Mouse (Mus musculus): ENCODE results near the gene Fndc4. TPM values are rescaled to one million over a fixed set of nuclear protein-coding genes. Genes with fewer than 3 reads are reported as not detected.

The Fndc4 gene
- 2.0 and 2.5 TPM in 2 replicates for polyA plus RNA-seq (2015; fragmentation: Nextera tagmentation; extraction: Ambion mirVana)

DNA sequence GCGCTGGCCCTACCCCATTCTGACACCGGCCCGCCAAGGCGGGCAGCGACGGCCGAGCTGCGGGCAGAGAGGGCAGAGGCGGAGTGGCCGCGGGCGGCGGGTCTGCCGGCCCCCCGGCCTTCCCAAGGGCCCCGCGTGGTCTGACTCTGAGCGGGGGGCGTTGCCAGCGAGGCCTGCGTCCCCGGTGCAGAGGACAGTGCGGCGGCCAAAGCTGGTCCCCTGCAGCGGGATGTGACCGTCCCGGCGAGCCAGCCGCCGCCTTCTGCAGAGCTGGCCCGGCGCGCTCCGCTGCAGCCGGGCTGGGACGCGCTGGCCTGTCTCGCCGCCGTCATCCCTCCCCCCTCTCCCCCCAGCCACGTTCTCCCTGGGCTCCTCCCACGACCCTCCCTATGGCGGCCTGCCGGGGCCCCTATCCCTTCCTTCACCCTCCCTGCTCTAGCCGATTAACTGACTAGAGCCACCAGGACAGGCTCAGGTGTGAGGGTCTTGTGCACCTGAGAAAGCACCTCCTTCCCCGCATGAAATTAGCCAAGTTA lies at the start of gene Fndc4:
Gene Fndc4, minus strand, starts transcription at position 475 of the 536 bp plus-strand sequence.
- no peak for DNase-seq (ENCODE audit: low spot score)

DNA sequence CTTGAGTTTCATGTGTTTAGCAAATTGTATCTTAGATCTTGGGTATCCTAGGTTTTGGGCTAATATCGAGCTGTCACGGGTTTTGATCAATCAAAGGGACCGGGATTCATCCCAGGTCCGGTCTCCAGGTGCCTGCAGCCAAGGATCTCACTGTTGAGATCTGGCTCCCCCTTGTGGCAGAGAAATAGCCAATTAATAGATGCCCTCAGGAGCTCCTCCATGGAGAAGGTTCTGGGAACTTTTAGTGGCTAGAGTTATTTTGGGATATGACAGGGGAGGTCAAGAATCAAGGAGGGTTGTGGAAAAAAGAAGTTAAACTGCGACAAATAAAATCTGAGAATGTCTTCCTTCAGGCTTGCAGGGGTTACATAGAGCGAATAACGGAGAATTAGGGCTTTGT lies 32.4 kb upstream of the Fndc4 start:
- peak; percentile 53 for DNase-seq (ENCODE audit: low spot score)

DNA sequence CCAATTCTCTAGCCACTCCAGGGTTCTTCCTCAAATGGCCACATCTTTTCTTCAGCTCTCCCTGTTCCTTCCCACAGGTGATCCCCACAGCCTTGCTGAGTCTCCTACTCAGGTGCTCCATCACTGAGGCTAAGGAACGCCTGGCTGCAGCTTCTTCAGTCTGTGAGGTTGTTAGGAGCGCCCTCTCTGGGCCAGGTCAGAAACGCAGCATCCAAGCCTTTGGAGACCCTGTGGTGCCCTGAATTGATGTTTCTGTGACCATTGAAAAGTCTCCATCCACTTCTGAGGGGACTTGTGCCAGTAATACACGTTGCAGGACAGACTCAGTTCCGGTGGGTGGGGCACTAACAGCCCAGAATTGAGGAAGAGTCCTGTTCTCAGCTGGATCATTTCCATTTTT lies 31.0 kb upstream of the Fndc4 start:
- peak; percentile 36 for DNase-seq (ENCODE audit: low spot score)

DNA sequence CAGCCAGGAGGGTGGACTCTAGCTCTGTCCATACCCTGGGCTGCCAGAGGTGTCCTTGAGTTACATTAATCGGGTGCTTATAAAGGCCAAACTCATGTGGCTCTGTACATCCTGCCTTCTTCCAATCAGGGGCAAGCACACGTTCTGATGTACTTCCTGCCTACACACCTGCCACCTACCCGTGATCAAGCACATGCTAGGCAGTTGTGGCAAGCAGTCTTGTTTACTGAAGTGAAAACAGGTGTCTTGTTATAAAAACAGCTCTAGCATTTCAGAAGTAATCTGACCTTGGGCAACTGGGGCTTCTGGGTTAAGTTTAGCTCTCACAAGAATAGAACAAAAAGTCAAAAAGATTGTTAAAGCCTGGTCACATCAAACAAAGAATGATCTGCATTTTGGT lies 28.2 kb upstream of the Fndc4 start:
- no peak for DNase-seq (ENCODE audit: low spot score)

DNA sequence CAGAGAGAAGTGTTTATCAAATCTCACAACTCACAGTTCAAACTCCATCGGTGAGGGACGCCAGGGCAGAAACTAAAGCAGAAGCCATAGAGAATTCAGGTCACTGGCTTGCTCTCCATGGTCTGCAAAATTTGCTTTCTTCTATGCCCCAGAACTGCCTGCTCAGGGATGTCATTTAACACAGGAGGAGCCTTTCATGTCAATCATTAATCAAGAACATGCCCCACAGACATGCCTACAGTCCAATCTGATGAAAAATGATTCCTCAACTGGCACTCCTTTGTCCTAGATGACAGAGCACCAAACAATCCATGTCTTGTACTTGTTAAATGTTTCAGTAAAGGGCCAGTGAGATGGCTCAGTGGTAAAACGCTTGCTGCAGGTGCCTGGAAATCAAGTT lies 26.9 kb upstream of the Fndc4 start:
- no peak for DNase-seq (ENCODE audit: low spot score)

DNA sequence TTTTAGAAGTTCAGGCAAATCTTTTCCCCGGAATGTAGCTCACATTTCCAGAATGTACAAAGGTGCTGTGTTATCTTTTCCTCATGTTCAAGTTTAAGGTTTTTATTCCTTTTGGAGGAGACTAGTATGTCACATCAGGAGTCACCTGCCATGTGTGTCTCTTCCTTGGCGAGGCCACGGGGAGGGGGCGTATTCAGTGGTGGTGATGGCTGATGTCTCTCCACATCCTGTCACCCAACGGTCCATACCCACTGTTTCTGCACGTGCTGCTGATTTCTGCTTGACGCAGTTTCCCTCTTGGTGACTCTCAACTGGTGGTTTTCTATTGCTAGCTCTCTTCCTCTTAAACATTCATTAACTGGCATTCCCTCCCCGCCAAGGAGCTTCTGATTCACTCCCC lies 16.9 kb upstream of the Fndc4 start:
- DNase-seq (ENCODE audit: low spot score) = peak; percentile 36

DNA sequence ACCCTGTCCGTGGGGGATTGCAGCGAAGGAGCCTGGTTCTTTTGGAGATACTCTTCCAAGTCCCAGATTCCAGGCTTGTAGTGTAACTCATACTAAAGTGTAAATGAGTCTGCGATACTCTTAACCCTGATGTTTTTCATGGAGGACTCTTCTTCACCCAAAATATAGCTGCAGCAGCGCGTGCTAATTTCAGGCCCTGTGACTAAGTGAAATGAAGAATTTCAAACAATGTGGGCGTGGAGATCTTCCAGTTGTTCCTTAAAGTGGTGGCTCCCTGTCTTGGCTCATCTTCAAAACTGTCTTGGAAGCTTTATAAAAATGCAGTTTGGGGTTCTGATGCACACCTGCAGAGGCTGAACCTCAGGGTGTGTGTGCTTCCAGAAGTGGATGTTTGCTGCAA lies 7.2 kb upstream of the Fndc4 start:
- DNase-seq (ENCODE audit: low spot score) = no peak

DNA sequence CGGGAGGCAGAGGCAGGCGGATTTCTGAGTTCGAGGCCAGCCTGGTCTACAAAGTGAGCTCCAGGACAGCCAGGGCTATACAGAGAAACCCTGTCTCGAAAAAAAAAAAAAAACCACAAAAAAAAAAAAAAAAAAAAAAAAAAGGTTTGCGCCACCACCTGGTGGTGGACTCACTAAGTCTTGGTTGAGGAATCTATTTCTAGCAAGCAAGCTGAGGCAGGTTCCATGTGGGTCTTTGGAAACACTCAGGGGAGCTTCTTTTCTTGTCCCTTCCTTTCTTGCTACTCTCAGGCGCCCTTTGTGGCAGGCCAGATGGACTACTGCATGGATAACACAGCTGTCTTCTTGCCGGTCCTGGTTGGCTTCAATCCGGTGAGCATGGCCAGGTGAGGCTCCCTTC lies 6.0 kb upstream of the Fndc4 start:
- DNase-seq (ENCODE audit: low spot score) = no peak

DNA sequence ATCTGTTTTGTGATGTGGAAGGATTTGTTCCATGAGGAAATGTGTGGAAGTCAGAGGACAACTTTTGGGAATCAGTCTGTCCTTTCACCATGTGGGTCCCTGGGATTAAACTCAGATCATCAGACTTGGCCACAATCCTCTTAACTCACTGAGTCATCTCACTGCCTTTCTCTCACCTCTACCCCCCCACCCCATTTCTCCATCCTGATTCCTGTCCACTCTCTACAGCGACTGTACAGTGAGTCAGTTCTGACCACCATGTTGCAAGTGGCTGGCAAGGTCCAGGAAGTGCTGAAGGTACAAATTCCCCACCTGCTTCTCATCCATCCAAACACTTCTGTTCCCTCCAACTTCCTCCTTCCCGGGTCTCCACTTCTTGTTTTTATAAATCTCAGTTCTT lies 2.6 kb upstream of the Fndc4 start:
- DNase-seq (ENCODE audit: low spot score) = no peak

DNA sequence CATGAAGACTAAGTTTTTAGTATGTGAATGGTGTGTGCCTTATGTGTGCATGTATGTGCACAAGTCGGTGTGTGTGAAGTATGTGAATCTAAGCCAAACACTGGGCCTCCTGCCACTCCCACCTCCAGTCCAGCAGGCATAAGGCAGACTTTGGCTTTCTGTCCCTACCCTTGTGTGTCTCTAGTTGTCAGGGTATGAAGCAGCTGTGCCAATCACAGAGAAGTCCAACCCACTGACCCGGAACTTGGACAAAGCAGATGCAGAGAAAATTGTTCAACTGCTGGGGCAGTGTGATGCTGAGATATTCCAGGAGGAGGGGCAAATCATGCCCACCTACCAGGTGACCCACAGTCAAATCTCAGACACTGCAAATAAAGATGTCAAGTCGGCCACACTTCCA lies 2.1 kb upstream of the Fndc4 start:
- DNase-seq (ENCODE audit: low spot score) = no peak

DNA sequence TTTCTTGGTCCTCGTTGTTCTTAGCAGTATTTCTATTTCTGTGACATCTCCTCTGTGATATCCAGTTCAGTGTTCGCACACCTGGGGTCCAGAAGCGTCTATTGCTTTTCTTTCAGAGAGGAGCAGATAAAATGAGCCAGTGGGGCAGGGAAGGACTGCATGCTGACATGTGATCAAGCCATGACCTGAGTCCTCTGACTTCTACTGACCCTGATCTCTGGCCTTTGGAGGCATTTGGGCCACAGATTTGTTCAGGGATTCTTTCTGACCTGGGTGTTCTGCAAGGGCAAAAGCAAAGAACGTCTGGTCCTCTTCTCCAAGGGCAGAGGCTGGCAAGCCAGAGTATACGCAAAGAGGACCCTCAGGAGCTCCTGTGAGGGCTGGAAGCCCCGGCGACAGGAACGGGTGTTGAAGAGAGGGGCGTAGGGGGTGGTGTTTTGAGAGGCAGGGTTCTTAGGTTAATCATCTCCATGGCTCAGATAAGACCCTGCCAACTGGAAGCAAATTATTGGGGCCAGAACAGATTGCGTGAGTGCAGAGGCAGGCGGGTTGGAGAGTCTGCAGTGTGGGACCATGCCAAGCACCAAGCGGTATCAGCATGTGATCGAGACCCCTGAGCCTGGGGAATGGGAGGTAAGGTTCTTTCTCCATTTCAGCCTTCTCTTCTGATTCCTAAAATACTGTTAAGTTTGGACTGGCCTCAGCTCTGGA lies 1.3 kb upstream of the Fndc4 start, which contains the start of gene Gckr:
Gene Gckr, plus strand, starts transcription at position 397 of the 711 bp plus-strand sequence.
- no peak for DNase-seq (ENCODE audit: low spot score)

DNA sequence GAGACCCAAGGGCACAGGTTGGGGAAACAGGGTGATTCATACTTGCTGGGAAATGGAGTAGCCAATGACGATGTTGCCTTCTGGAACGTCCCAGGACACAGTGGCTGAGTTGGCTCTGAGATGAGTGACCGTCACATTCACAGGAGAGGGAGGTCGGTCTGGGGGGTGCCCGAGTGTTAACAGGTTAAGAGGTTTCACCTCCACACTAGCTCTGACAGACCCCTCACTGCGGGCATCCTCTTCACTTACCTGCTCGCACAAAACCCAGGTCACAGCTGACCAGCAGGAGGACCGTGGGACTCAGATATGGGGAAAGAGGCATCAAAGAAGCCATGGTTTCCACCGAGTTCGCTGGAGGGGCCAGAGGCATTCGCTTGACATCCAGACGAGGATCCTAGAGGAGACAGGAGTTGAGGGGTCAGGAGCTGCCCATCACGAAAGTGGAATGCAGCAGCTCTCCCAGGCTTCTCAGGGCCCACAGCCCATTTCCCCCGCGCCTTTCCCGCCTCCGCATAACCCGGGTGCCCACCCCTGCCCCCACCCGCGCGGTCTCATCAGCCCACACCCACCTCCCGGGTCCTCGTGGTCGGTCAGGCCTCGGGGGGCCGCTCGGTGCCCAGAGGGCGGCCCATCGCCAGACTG lies 795 bp downstream of the Fndc4 start:
- DNase-seq (ENCODE audit: low spot score) = no peak

DNA sequence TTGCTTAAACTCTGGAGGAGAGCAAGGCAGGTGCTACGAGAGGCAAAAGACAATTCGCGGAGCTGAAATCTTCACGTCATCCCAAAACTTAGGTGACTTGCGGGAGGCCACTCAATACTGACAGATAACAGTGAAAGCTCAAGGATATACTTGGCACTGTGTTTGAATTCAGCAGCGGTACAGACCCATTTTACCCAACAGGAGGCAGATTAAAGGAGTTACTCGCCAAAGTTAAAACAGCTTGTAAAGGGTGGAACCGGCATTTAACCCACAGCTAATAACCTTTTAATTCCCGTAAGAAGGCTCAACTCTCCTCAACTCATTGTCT lies 4.6 kb downstream of the Fndc4 start:
- DNase-seq (ENCODE audit: low spot score) = no peak

DNA sequence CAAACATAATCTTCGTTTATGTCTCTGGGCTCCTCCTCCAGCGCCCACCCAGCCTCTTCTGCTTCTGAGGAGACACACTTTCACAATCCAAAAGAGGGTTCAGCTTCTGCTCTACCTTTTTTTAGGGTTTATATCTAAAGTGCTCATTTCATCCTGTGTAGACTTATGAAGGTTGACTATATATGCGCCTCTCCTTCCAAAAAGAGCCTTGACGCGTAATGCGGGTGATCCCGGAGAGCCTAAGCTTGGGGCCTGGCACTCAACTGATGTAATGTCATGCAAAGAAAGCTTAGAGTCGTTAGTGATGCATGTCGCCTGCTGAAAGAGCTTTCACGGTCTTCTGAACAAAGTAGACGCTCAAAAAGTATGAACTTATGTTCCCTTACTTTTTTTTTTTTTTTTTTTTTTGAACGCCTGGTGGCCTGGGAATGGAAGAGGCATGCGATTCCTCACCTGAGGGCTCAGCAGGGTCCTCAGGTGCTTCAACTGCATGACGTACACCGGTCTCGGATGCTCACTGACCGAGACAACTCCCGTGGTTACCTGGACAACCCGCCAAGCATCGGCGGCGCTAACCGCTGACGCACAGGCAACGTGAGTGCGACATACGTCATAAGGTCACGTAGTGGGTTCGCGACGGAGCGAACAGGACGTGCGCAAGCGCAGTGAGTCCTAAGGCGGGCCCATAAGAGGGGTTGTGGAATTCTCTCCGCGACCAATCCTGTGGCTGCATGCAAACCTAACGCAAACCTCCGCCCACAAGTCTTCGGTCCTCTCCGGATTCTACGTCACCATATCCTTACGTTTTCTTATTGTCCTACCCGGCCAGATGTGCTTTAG lies 5.1 kb downstream of the Fndc4 start, which contains the start of gene Ift172:
Gene Ift172, minus strand, starts transcription at position 596 of the 840 bp plus-strand sequence.
- peak; percentile 98 for DNase-seq (ENCODE audit: low spot score)

DNA sequence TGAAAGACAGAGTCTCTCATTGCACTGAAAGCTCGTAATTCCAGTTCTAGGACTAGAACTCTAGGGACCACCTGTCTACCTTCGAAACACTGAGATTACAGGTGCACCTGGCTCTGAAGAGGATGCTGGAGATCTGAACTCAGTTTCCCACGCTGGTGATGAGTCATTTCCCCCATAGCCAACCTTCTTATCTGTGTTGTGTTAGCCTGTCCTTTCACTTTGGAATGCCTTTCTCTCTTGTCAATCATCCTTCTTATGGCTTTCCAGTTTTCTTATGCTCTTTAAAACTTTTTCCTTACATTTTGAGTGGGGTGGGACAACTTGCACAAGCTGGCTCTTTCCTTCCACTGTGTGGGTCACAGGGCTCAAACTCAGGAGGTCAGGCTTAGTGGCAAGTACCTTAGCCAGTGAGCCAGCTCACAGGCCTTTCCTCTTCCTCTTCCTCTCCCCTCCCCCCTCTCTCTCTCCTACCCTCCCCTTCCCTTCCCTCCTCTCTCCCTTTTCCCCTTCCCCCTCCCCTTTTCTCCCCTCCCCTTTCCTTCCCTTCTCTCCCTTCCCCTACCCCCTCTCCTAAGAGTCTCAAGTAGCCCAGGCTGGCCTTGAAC lies 6.2 kb downstream of the Fndc4 start:
- DNase-seq (ENCODE audit: low spot score) = no peak

DNA sequence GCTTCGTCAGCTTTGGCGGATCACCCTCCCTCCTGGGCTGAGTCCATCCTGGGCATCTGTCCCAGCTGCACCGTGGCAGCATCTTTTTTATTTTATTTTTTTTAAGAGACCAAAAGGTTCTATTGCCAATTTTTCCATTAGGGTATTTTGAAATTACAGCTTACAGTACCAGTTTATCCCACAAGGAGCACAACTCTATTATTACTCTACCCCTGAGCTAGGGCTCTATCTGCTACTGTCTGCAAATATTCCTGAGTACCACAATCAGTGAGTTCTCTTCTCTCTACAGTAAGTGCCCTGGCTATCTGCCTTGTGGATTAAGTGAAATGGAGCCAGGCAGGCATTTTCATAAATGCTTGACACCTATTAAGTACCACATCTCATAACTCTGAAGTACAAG lies 7.2 kb downstream of the Fndc4 start:
- DNase-seq (ENCODE audit: low spot score) = no peak

DNA sequence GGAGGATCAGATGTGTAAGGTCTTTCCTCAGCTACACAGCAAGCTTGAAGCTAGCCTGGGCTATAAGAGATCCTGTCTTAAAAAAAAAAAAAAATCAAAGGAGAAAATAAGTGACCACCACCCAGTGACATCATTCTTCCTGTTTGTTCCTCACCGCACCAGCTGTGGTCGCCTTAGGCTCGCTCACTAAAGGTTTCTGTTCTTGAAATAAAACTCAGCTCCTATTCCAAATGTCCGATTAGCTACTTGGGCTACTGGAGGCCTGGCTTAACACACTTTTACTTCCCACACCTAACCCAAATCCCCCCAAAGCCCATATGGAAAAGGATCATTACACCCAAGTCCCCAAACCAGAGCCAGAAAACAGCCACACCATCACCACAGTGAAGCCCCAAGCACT lies 7.7 kb downstream of the Fndc4 start:
- no peak for DNase-seq (ENCODE audit: low spot score)

DNA sequence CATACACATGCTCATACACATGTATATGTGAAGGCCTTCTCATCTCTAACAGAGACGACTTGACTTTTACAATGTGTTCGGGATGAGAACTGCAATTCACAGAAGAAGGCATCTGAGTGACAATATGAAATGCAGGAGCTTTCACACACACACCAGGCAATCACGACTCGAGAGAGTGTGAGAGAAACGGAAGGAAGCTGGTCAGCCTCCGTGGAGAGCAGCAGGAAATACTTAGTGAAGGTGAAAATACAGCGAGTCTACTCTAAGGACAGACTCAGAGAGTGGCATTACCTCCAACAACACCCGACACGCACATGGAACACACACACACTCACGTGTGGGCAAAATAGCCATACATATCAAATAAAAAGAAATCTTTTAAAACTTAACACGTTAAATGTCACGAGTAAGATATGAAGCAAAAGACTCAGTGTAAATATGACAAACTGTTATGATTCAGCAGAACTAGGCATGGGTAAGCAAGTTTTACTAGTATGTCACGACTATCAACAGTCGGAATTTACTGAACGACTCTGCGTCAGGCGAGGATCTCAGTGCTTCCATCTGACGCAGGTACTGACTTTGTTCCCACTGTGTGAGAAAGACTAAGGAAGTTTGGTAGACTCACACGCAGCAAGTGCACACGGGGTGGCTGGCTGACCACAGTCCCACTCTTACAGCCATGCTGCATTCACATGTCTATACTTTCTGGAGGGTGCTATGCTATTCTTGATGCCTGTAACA lies 16.5 kb downstream of the Fndc4 start:
- no peak for DNase-seq (ENCODE audit: low spot score)

DNA sequence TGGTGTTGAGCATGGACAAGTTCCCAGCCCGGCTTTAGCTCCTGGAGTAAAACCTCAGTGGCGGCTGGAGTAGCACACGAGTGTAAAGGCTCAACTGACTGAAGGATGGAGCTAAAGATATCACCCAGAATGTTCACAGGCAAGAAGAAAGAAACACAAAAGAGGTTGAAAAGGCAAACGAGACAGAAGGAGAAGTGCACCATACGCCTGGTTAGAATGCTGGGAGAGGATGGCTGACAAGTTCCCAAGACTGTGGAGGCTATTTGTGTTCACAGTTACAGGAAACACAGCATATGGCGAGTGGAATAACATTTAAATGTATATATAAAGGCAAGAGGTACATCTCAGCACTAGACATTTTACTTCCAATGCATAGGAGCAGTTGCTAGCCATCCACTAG lies 22.9 kb downstream of the Fndc4 start:
- no peak for DNase-seq (ENCODE audit: low spot score)

DNA sequence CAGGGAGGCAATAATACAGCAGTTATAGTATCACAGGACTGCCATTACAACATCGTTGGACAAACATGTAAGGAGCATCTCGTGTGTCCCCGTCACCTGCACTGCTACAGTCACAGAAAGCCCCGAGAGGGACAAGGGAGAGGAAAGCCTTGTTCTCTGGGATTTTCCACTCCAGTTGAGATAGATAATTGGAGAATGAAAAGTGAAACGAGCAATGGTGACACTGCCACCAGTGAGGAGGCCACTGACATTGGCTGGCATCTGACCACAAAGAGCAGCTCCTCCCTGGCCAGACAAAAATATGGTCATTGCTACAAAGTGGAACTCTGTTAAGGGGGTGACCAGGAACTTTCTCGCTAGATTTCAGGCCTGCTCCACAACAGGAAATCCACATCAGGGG lies 28.2 kb downstream of the Fndc4 start:
- DNase-seq (ENCODE audit: low spot score) = no peak

DNA sequence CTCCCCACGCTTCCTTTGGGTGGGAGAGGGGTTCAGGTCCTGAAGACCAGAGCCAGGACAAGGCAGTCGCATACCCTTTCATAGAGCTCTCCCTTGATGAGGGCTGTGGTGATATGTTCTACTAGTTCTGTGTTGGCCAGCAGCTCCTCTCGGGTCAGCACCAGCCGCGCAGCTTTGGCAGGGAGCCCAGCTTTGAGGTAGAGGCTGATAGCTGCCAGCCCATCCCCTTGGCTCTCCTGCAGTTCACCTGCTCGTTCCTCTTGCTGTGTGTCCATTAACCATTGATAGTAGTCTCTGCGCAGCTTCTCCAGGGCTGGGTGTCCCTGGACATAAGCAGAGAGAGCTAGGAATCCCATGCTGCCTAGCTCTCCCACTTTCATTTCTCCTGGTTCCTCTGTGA lies 29.8 kb downstream of the Fndc4 start:
- DNase-seq (ENCODE audit: low spot score) = no peak

All from thymus, postnatal 0 days (tissue).